Mouse (Mus musculus) hindbrain, embryonic 12.5 days (tissue): ENCODE data around the gene Cstad. TPM values are rescaled to one million over a fixed set of nuclear protein-coding genes. Genes with fewer than 3 reads are reported as not detected.
A peak's percentile ranks its signal among the peaks of the same experiment; 100 is the strongest.

Source experiments
- ATAC-seq: fragments of 200-750 bp; cut with Nextera tagmentation; 2 replicates; pipeline ENCODE4 v1.8.0; 2017; ENCODE audit warnings: moderate TSS enrichment; ENCODE audit not compliant: low FRiP score
- H3K27ac ChIP-seq: fragments of 300-500 bp; sonication (generic); 2 replicates; pipeline ENCODE4 v1.5.1; 2016; ENCODE audit warnings: mild to moderate bottlenecking
- H3K27me3 ChIP-seq: fragments of 300-500 bp; sonication (generic); 2 replicates; pipeline ENCODE4 v1.6.1; 2016; ENCODE audit warnings: mild to moderate bottlenecking
- H3K36me3 ChIP-seq: fragments of 300-500 bp; sonication (generic); 2 replicates; pipeline ENCODE4 v1.6.1; 2016; ENCODE audit warnings: mild to moderate bottlenecking
- H3K4me1 ChIP-seq: fragments of 300-500 bp; sonication (generic); 2 replicates; pipeline ENCODE4 v1.6.1; 2016
- H3K4me2 ChIP-seq: fragments of 300-500 bp; sonication (generic); replicated peaks from 2 replicates; pipeline ENCODE4 v1.6.1; 2016; ENCODE audit warnings: mild to moderate bottlenecking
- H3K4me3 ChIP-seq: fragments of 300-500 bp; sonication (generic); 2 replicates; pipeline ENCODE4 v1.5.1; 2016; ENCODE audit warnings: mild to moderate bottlenecking
- H3K9ac ChIP-seq: fragments of 300-500 bp; sonication (generic); 2 replicates; pipeline ENCODE4 v1.6.1; 2016; ENCODE audit warnings: mild to moderate bottlenecking, moderate library complexity
- H3K9me3 ChIP-seq: fragments of 300-500 bp; sonication (generic); replicated peaks from 2 replicates; pipeline ENCODE4 v1.6.1; 2016; ENCODE audit warnings: mild to moderate bottlenecking
- WGBS: fragments of 180-500 bp; shearing (Covaris S2); methylation state at CpG from one replicate; pipeline ENCODE4 v1.1.7; 2016; 5-methylcytosine and 5-hydroxymethylcytosine counted together
- polyA plus RNA-seq: library from polyadenylated mRNA; unstranded; fragments of >200 nt; fragmentation: Nextera tagmentation; extraction: Ambion mirVana; gene quantifications from 2 replicates; pipeline ENCODE4 v1.2.1, GENCODE M21; 2016

Gene Cstad
- polyA plus RNA-seq, 1 experiment from 2014 or later: 0.45 TPM

DNA sequence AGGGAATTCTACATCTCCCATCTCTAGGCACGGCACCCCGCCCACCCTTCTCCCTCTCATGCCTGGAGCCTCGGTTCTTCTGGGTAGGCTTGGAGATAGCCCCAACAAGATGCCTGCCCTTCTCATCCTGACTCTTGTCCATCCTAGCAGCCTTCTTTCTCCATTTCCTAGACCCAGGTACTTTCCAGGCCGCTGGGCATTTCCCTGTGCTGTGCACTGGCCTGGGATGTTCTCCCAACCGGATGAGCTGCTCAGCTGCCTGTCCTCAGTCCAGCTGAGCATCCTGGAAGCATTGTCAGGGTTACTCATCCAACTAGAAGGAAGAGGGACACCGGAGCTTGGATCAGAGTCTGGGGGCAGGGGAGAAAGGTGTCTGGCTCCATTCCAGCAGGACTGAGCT lies 21.6 kb downstream of the Cstad start:
- H3K4me2 ChIP-seq: no peak overlapping the region
- no peak overlapping the region for H3K4me3 ChIP-seq
- H3K27ac ChIP-seq: no peak overlapping the region
- no peaks in the 10 kb centered on the region for H3K27me3 ChIP-seq
- 79% methylated on average over 6 of the region's 6 CpGs for WGBS
- 0 out of 2 replicates have a peak, but pooled peaks cover 3% of the 10 kb centered on the region for H3K9me3 ChIP-seq
- no peak overlapping the region for H3K9ac ChIP-seq
- H3K36me3 ChIP-seq: no peaks in the 10 kb centered on the region
- peaks cover 29% of the 10 kb centered on the region for H3K4me1 ChIP-seq
- ATAC-seq: no peak

GRCm38 (mm10) chr2:30618487-30619248 lies 23.8 kb downstream of the Cstad start:
- no peaks in the 10 kb centered on the region for H3K36me3 ChIP-seq
- no peak overlapping the region for H3K27ac ChIP-seq
- no peak overlapping the region for H3K4me3 ChIP-seq
- H3K4me2 ChIP-seq: no peak overlapping the region
- WGBS: 58% methylated on average over 6 of the region's 6 CpGs
- no peak for ATAC-seq
- 0 out of 2 replicates have a peak, but pooled peaks cover 3% of the 10 kb centered on the region for H3K9me3 ChIP-seq
- H3K27me3 ChIP-seq: no peaks in the 10 kb centered on the region
- H3K9ac ChIP-seq: no peak overlapping the region
- H3K4me1 ChIP-seq: peaks cover 23% of the 10 kb centered on the region

DNA sequence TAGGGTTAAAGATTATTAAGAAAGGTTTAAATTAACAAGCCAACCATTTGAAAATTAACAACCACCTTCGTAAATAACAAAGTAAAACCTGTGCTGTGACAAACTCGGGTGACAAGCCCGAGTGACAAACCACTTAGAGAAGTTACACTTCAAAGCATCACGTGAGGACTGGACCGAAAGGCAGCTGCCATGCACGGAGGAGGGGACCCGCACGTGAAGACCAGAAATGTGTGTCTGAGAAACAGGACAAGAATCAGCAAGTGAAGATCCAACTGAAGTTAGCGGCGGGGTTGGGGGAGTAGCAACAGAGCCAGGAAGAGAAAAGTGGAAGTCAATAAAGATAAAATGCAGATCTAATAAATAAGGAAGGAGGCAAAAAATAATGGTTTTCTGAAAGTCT lies 29.0 kb downstream of the Cstad start:
- ATAC-seq: no peak
- Histone ChIP-seq H3K27me3 (no peaks in the 10 kb centered on the region), H3K4me2 (no peak overlapping the region), H3K9me3 (0 out of 2 replicates have a peak, but pooled peaks cover 3% of the 10 kb centered on the region), H3K9ac (no peak overlapping the region), H3K4me1 (peaks cover 10% of the 10 kb centered on the region), H3K36me3 (no peaks in the 10 kb centered on the region), H3K4me3 (no peak overlapping the region), H3K27ac (no peak overlapping the region)
- 79% methylated on average over 10 of the region's 10 CpGs for whole genome bisulfite sequencing

- ATAC-seq: no peak
- H3K4me3 ChIP-seq: no peak overlapping the region
- H3K27ac ChIP-seq: no peak overlapping the region
- no peak overlapping the region for H3K9ac ChIP-seq
- WGBS: 83% methylated on average over 6 of the region's 6 CpGs
- H3K4me2 ChIP-seq: no peak overlapping the region
- peaks cover 25% of the 10 kb centered on the region for H3K4me1 ChIP-seq
- no peaks in the 10 kb centered on the region for H3K36me3 ChIP-seq
- no peaks in the 10 kb centered on the region for H3K9me3 ChIP-seq
- no peaks in the 10 kb centered on the region for H3K27me3 ChIP-seq
These were observed 30.5 kb downstream of the Cstad start for GRCm38 (mm10) chr2:30625296-30625826.

DNA sequence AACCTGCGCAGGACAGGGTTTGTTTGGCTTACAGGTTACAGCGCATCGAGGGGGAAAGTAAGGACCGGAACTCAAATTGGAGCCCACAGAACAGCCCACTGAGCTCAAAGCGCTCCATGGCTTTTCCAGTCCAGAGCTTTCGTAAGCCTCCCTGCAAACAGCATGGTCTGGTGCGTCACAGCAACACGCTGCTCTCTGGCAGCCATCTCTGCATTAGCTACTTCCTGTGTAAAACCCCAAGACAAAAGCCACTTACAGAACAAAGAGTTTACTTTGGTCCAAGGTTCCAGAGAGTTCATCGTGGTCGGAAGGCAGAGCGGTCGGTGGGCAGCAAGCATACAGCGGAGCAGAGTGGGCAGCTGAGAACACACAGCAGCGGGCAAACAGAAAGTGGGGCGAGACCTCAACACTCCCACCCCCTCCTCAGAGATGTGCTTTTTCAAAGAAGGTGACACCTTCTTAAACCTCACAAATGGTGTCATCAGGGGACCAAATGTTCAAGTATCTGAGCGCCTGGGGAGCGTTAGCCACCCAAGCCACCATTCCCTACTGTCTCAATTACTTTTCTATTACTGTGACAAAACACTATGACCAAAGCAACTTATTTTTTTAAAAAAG lies 31.3 kb downstream of the Cstad start:
- no peak overlapping the region for H3K4me2 ChIP-seq
- peaks cover 26% of the 10 kb centered on the region for H3K4me1 ChIP-seq
- H3K36me3 ChIP-seq: no peaks in the 10 kb centered on the region
- no peak overlapping the region for H3K4me3 ChIP-seq
- H3K9ac ChIP-seq: no peak overlapping the region
- H3K27me3 ChIP-seq: no peaks in the 10 kb centered on the region
- no peak for ATAC-seq
- 78% methylated on average over 17 of the region's 17 CpGs for WGBS
- H3K9me3 ChIP-seq: no peaks in the 10 kb centered on the region
- no peak overlapping the region for H3K27ac ChIP-seq

DNA sequence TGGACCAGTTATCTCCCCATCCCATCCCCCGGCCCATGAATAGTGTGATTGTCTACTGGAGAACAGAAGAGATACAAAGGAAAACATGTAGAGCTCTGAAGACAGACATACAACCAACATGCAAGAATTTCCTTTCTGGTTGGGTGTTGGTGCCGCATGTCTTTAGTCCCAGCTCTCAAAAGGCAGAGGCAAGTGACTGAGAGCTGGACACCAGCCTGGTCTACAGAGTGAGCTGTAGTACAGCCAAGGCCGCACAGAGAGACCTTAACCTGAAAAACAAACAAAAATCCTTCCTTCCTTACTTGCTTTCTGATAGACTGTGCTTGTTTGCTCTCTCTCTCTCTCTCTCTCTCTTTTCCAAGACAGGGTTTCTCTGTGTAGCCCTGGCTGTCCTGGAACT lies 32.5 kb downstream of the Cstad start:
- Histone ChIP-seq H3K4me2 (no peak overlapping the region), H3K9ac (no peak overlapping the region), H3K4me3 (no peak overlapping the region), H3K9me3 (no peaks in the 10 kb centered on the region), H3K4me1 (peaks cover 26% of the 10 kb centered on the region), H3K36me3 (no peaks in the 10 kb centered on the region), H3K27me3 (no peaks in the 10 kb centered on the region), H3K27ac (no peak overlapping the region)
- WGBS: 93% methylated on average over 3 of the region's 3 CpGs
- ATAC-seq: no peak

DNA sequence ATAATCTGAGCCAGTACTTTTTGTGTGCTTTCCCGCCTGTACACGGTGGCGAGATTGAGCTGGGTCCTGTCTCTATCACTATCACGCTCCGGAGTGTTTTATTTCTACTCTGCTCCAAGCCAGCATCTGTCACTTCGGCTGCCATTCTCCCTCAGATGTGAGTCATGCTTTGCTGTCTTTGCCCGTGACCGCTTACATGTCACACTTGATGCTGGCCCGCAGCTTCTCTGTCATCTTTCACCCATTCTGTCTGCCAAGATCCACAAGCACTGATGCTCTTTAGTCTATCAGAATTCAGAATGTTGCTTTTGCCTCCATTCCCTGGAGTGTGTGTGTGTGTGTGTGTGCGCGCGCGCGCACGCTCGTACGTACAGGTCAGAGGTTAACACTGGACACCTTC lies 33.5 kb downstream of the Cstad start:
- 95% methylated on average over 17 of the region's 17 CpGs for WGBS
- no peaks in the 10 kb centered on the region for H3K27me3 ChIP-seq
- peak overlapping the region; percentile 81; the same call in 1 of the 2 replicates for H3K27ac ChIP-seq
- ATAC-seq: no peak
- H3K4me2 ChIP-seq: no peak overlapping the region
- peaks cover 26% of the 10 kb centered on the region for H3K4me1 ChIP-seq
- H3K36me3 ChIP-seq: no peaks in the 10 kb centered on the region
- H3K9me3 ChIP-seq: no peaks in the 10 kb centered on the region
- H3K9ac ChIP-seq: no peak overlapping the region
- no peak overlapping the region for H3K4me3 ChIP-seq

- H3K27ac ChIP-seq: peak overlapping the region; percentile 81
- 0 out of 2 replicates have a peak, but pooled peaks have one; percentile 34 for ATAC-seq
These were observed 34.4 kb downstream of the Cstad start for GRCm38 (mm10) chr2:30629038-30629761.

DNA sequence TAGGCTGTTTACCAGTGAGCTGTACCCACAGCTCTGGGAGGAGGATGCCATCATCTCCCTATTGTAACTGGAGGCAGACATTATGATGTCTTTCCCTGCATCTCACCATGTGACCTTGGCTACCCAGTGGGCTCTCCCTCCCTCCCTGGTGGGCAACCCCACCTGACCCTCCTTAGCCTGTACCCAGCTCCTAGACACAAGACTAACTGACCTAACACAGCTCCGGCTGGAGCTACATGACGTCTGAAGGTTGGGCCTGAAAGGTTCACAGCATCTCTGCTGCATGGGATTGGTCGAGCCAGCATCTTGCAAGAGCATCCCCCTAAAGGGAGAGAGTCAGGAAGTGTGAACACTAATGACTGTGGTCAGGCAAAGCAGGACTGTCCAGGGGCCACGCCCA lies 35.0 kb downstream of the Cstad start:
- Histone ChIP-seq H3K27me3 (no peaks in the 10 kb centered on the region), H3K9me3 (no peaks in the 10 kb centered on the region), H3K9ac (peak overlapping the region; percentile 18; the same call in 1 of the 2 replicates), H3K4me1 (peaks cover 26% of the 10 kb centered on the region), H3K4me2 (no peak overlapping the region), H3K4me3 (no peak overlapping the region), H3K36me3 (no peaks in the 10 kb centered on the region), H3K27ac (peak overlapping the region; percentile 81)
- WGBS: 73% methylated on average over 4 of the region's 4 CpGs
- peak; percentile 15; the same call in 1 of the 2 replicates for ATAC-seq

More at GRCm38 (mm10) chr2:30629038-30629761, 34.4 kb downstream of the Cstad start:
- H3K9me3 ChIP-seq: no peaks in the 10 kb centered on the region
- no peaks in the 10 kb centered on the region for H3K36me3 ChIP-seq
- H3K9ac ChIP-seq: peak overlapping the region; percentile 18; the same call in 1 of the 2 replicates
- no peaks in the 10 kb centered on the region for H3K27me3 ChIP-seq
- H3K4me3 ChIP-seq: no peak overlapping the region
- H3K4me1 ChIP-seq: peaks cover 26% of the 10 kb centered on the region
- 63% methylated on average over 14 of the region's 14 CpGs for whole genome bisulfite sequencing
- H3K4me2 ChIP-seq: no peak overlapping the region

DNA sequence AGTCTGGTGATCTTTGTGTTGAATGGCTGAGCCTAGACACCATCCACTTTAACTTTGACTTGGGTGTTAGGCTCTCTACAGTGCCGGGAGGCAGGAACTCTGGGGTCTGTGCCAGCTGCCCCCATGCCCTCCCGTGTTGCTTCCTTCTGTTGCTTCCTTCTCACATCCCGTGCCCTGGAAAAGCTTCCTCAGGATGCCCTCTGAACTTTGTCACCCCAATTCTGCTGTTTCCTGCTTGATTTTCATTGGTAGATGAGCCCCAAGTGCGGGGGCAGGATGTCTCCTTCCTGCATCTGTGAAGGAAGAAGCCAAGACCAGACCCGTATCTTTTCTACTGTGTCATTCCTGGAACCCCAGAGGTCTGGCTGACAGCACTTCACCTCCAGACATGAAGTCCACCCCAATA lies 41.4 kb downstream of the Cstad start:
- Histone ChIP-seq H3K4me3 (no peak overlapping the region), H3K36me3 (no peaks in the 10 kb centered on the region), H3K27ac (no peak overlapping the region), H3K9ac (no peak overlapping the region), H3K27me3 (no peaks in the 10 kb centered on the region), H3K9me3 (no peaks in the 10 kb centered on the region), H3K4me1 (peaks cover 36% of the 10 kb centered on the region), H3K4me2 (no peak overlapping the region)
- ATAC-seq: no peak
- WGBS: 75% methylated on average over 5 of the region's 5 CpGs

DNA sequence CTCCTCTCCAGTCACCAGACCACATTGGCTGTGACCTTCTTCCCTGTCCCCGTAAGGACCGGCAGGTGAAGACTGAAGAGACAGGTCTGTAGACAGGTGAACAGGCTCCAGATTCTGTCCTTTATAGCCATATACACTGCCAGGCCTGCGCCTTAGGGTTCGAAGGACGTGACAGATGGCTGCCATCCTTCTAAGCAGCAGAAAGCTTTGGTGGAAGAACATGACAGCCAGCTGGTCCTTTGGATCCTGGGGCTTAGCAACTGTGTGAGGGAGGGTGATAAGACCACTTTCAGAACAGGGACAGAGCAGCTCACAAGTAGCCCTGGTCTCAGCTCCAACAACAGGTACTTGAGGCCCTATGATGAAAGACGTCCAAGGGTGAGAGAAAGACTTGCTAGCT lies 43.2 kb downstream of the Cstad start:
- H3K4me2 ChIP-seq: no peak overlapping the region
- H3K9me3 ChIP-seq: no peaks in the 10 kb centered on the region
- H3K27ac ChIP-seq: 0 out of 2 replicates have a peak overlapping the region, but pooled peaks have one; percentile 31
- no peaks in the 10 kb centered on the region for H3K36me3 ChIP-seq
- H3K4me1 ChIP-seq: peaks cover 46% of the 10 kb centered on the region
- no peak overlapping the region for H3K9ac ChIP-seq
- H3K27me3 ChIP-seq: no peaks in the 10 kb centered on the region
- 90% methylated on average over 6 of the region's 6 CpGs for WGBS
- ATAC-seq: no peak
- H3K4me3 ChIP-seq: no peak overlapping the region

- Histone ChIP-seq H3K4me2 (0 out of 2 replicates have a peak overlapping the region, but pooled peaks have one; percentile 7), H3K27me3 (no peaks in the 10 kb centered on the region), H3K27ac (peak overlapping the region; percentile 70), H3K36me3 (no peaks in the 10 kb centered on the region), H3K9me3 (no peaks in the 10 kb centered on the region), H3K4me1 (peaks cover 50% of the 10 kb centered on the region), H3K9ac (0 out of 2 replicates have a peak overlapping the region, but pooled peaks have one; percentile 36), H3K4me3 (no peak overlapping the region)
- WGBS: 10% methylated on average over 11 of the region's 11 CpGs
- peak; percentile 29; the same call in 1 of the 2 replicates for ATAC-seq
These were observed 45.2 kb downstream of the Cstad start for GRCm38 (mm10) chr2:30640021-30640481.
